Mouse (Mus musculus): ENCODE measurements around the gene Exoc7.

DNA sequence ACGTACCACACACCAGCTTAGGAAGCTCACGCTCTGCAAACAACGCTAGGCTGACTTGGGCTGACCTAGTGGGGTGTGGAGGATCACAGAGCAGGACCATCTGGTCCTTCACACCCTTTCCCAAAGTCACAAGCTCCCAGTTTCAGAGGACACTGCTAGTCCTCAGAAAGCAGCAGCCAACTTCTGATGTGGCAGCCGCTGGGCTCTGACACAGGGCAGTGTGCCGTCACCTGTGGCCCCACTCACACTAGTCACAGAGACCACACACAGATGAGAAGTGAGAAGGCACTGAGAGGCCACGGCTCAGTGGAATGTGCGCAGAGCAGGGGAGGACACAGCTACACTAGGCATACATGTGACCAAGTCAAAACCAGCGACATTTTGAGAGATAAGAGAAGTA, 56.1 kb downstream of the Exoc7 start:
- TF ChIP-seq CTCF (IDR thresholded peaks at IDR 0.05 in 2 of 3, conservative IDR thresholded peaks at IDR 0.05 in 1 of 3; ENCODE audit: control insufficient read depth in 1 of 3, insufficient read depth in 1 of 3, low read depth in 2 of 3, low read length in 3 of 3, poor library complexity in 1 of 3, severe bottlenecking in 1 of 3), result no peak
- no peak for TF ChIP-seq POLR2A (IDR thresholded peaks at IDR 0.05; ENCODE audit: control insufficient read depth in 1 of 2, insufficient read depth in 1 of 2, low read depth in 1 of 2, low read length in 2 of 2, poor library complexity in 1 of 2)
- no peak for TF ChIP-seq ZKSCAN1 (IDR thresholded peaks at IDR 0.05; ENCODE audit: low read depth, low read length)
- no peak for TF ChIP-seq ZC3H11A (IDR thresholded peaks at IDR 0.05; ENCODE audit: low read depth, low read length)
